Mouse (Mus musculus): ENCODE results near the gene Ctsk. TPM values are rescaled to one million over a fixed set of nuclear protein-coding genes. Genes with fewer than 3 reads are reported as not detected.
"Not testable (repeated sequence)": the region's sequence is repeated elsewhere in the genome, so short reads cannot be mapped to it uniquely, and the experiment has no call there.

Gene Ctsk
- polyA plus RNA-seq, 1 experiment from 2014 or later = 13.2 TPM

- no peak overlapping the region for H3K9ac ChIP-seq (replicated peaks; ENCODE audit: low read length)
- WGBS = 94% methylated on average over 4 of the region's 4 CpGs
- H3K4me3 ChIP-seq (ENCODE audit: low read depth, low read length) = no peak overlapping the region
- H3K4me1 ChIP-seq (ENCODE audit: control insufficient read depth, insufficient read depth, low read length) = no peaks in the 10 kb centered on the region
- H3K4me2 ChIP-seq (ENCODE audit: low read depth, low read length) = no peak overlapping the region
- H3K27ac ChIP-seq (replicated peaks; ENCODE audit: low read depth, low read length) = no peak overlapping the region
- no peaks in the 10 kb centered on the region; the same call in 1 of the 2 replicates for H3K36me3 ChIP-seq (replicated peaks; ENCODE audit: control insufficient read depth, insufficient read depth, low read depth, low read length)
- ATAC-seq (replicated peaks; ENCODE audit: insufficient number of reproducible peaks, low FRiP score, low TSS enrichment, low read depth) = no peak
- no peak for DNase-seq (ENCODE audit: low spot score)
- no peaks in the 10 kb centered on the region for H3K9me3 ChIP-seq (replicated peaks; ENCODE audit: control insufficient read depth, low read length)
- H3K27me3 ChIP-seq (ENCODE audit: control insufficient read depth, insufficient read depth, low read length) = no peaks in the 10 kb centered on the region
Measured at GRCm38 (mm10) chr3:95539837-95540236, 40.8 kb downstream of the Ctsk start.

DNA sequence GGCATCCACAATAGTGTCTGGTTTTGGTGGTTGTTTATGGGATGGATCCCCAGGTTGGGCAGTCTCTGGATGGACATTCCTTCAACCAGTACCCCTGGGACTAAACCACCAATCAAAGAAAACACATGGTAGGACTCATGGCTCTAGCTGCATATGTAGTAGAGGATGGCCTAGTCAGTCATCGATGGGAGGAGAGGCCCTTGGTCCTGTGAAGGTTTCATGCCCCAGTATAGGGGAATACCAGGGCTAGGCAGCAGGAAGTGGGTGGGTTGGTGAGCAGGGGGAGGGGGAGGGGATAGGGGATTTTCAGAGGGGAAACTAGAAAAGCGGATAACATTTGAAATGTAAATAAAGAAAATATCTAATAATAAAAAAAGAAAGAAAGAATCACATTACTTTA is 42.1 kb downstream of the Ctsk start:
- not testable (repeated sequence) for ATAC-seq (replicated peaks; ENCODE audit: insufficient number of reproducible peaks, low FRiP score, low TSS enrichment, low read depth); H3K9me3 ChIP-seq (replicated peaks; ENCODE audit: control insufficient read depth, low read length); H3K4me3 ChIP-seq (ENCODE audit: low read depth, low read length); DNase-seq (ENCODE audit: low spot score); H3K27me3 ChIP-seq (ENCODE audit: control insufficient read depth, insufficient read depth, low read length); H3K36me3 ChIP-seq (replicated peaks; ENCODE audit: control insufficient read depth, insufficient read depth, low read depth, low read length); H3K9ac ChIP-seq (replicated peaks; ENCODE audit: low read length); H3K4me1 ChIP-seq (ENCODE audit: control insufficient read depth, insufficient read depth, low read length); H3K27ac ChIP-seq (replicated peaks; ENCODE audit: low read depth, low read length); H3K4me2 ChIP-seq (ENCODE audit: low read depth, low read length)
- WGBS = 73% methylated on average over 2 of the region's 2 CpGs

DNA sequence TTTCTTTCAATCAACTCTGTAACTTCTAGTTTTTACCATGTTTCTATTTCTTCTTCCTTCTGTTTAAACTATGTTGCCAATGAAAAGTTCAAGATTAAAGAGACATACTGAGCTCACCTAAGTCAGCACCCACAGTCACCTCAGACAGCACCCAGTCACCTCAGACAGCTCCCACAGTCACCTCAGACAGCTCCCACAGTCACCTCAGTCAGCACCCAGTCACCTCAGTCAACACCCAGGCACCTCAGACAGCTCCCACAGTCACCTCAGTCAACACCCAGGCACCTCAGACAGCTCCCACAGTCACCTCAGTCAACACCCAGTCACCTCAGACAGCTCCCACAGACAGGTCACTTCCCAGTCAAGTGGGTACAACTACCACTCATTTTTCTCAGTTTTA is 43.1 kb downstream of the Ctsk start:
- no peak overlapping the region for H3K4me2 ChIP-seq (ENCODE audit: low read depth, low read length)
- H3K27me3 ChIP-seq (ENCODE audit: control insufficient read depth, insufficient read depth, low read length) = no peaks in the 10 kb centered on the region
- ATAC-seq (replicated peaks; ENCODE audit: insufficient number of reproducible peaks, low FRiP score, low TSS enrichment, low read depth) = no peak
- H3K4me3 ChIP-seq (ENCODE audit: low read depth, low read length) = no peak overlapping the region
- no peak overlapping the region for H3K27ac ChIP-seq (replicated peaks; ENCODE audit: low read depth, low read length)
- H3K9ac ChIP-seq (replicated peaks; ENCODE audit: low read length) = no peak overlapping the region
- no peak for DNase-seq (ENCODE audit: low spot score)
- H3K9me3 ChIP-seq (replicated peaks; ENCODE audit: control insufficient read depth, low read length) = no peaks in the 10 kb centered on the region
- H3K36me3 ChIP-seq (replicated peaks; ENCODE audit: control insufficient read depth, insufficient read depth, low read depth, low read length) = no peaks in the 10 kb centered on the region
- H3K4me1 ChIP-seq (ENCODE audit: control insufficient read depth, insufficient read depth, low read length) = no peaks in the 10 kb centered on the region

- DNase-seq (ENCODE audit: low spot score) = no peak
- H3K27me3 ChIP-seq (ENCODE audit: control insufficient read depth, insufficient read depth, low read length) = no peaks in the 10 kb centered on the region
- no peak overlapping the region for H3K4me3 ChIP-seq (ENCODE audit: low read depth, low read length)
- 71% methylated on average over 7 of the region's 7 CpGs for WGBS
- no peaks in the 10 kb centered on the region for H3K36me3 ChIP-seq (replicated peaks; ENCODE audit: control insufficient read depth, insufficient read depth, low read depth, low read length)
- ATAC-seq (replicated peaks; ENCODE audit: insufficient number of reproducible peaks, low FRiP score, low TSS enrichment, low read depth) = no peak
- H3K9ac ChIP-seq (replicated peaks; ENCODE audit: low read length) = no peak overlapping the region
- no peak overlapping the region for H3K4me2 ChIP-seq (ENCODE audit: low read depth, low read length)
- no peak overlapping the region for H3K27ac ChIP-seq (replicated peaks; ENCODE audit: low read depth, low read length)
- H3K9me3 ChIP-seq (replicated peaks; ENCODE audit: control insufficient read depth, low read length) = no peaks in the 10 kb centered on the region
- H3K4me1 ChIP-seq (ENCODE audit: control insufficient read depth, insufficient read depth, low read length) = no peaks in the 10 kb centered on the region
Measured at GRCm38 (mm10) chr3:95542981-95543380, 43.9 kb downstream of the Ctsk start.

DNA sequence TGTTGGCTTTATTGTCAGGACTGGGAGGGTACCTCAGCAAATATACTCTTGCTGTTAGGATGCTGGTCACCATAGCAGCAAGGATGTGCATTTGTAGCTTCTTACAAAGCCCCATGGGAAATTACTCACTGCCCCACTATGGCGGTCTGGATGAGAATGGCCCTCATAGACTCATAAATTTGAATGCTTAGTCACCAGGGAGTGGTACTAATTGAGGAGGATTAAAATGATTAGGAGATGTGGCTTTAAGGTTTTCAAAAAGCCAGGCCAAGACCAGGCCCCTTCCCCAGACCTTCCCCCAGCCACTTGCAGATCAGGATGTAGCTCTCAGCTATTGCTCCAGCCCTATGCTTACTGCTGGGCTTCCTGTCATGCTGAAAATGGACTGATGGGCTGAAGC is 51.1 kb downstream of the Ctsk start:
- Histone ChIP-seq H3K4me1 (ENCODE audit: control insufficient read depth, insufficient read depth, low read length) (no peaks in the 10 kb centered on the region), H3K36me3 (replicated peaks; ENCODE audit: control insufficient read depth, insufficient read depth, low read depth, low read length) (no peaks in the 10 kb centered on the region), H3K27me3 (ENCODE audit: control insufficient read depth, insufficient read depth, low read length) (no peaks in the 10 kb centered on the region), H3K4me2 (ENCODE audit: low read depth, low read length) (no peak overlapping the region), H3K9me3 (replicated peaks; ENCODE audit: control insufficient read depth, low read length) (no peaks in the 10 kb centered on the region), H3K4me3 (ENCODE audit: low read depth, low read length) (no peak overlapping the region), H3K9ac (replicated peaks; ENCODE audit: low read length) (no peak overlapping the region), H3K27ac (replicated peaks; ENCODE audit: low read depth, low read length) (no peak overlapping the region)
- ATAC-seq (replicated peaks; ENCODE audit: insufficient number of reproducible peaks, low FRiP score, low TSS enrichment, low read depth) (no peak), DNase-seq (ENCODE audit: low spot score) (no peak)
- WGBS = 74% methylated on average over 1 of the region's 1 CpGs

DNA sequence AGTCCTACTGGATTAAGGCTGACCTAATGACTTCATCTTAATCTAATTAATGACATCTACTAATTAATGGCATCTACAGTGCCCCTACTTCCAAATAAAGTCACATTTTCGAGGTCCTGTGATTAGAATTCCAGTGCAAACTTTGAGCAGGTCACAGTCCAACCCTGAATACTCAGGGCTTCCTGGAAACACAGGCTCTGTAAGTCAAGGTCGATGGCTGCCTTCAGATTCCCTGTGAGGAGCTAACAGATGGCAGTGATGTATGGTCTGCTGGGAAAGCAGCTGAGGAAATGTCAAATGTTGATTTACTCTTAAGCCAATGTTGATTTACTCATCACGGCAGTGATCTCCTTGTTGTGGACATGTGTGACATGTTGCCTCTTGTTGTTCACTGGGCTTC is 54.9 kb downstream of the Ctsk start:
- DNase-seq (ENCODE audit: low spot score) (no peak), ATAC-seq (replicated peaks; ENCODE audit: insufficient number of reproducible peaks, low FRiP score, low TSS enrichment, low read depth) (no peak)
- Histone ChIP-seq H3K4me3 (ENCODE audit: low read depth, low read length) (no peak overlapping the region), H3K27ac (replicated peaks; ENCODE audit: low read depth, low read length) (no peak overlapping the region), H3K4me1 (ENCODE audit: control insufficient read depth, insufficient read depth, low read length) (no peaks in the 10 kb centered on the region), H3K9me3 (replicated peaks; ENCODE audit: control insufficient read depth, low read length) (no peaks in the 10 kb centered on the region), H3K4me2 (ENCODE audit: low read depth, low read length) (no peak overlapping the region), H3K27me3 (ENCODE audit: control insufficient read depth, insufficient read depth, low read length) (no peaks in the 10 kb centered on the region), H3K36me3 (replicated peaks; ENCODE audit: control insufficient read depth, insufficient read depth, low read depth, low read length) (no peaks in the 10 kb centered on the region), H3K9ac (replicated peaks; ENCODE audit: low read length) (no peak overlapping the region)
- 70% methylated on average over 3 of the region's 3 CpGs for WGBS

Other genes with a start within 250 kb of the Ctsk start
- gene Bnipl, start 248.1 kb upstream of the Ctsk start, polyA plus RNA-seq (2014; fragmentation: Nextera tagmentation; extraction: Ambion mirVana) = 2.9 and 4.0 TPM in 2 replicates
- 45.7 and 46.8 TPM in 2 replicates for gene Mindy1, start 217.9 kb upstream of the Ctsk start, polyA plus RNA-seq (2014; fragmentation: Nextera tagmentation; extraction: Ambion mirVana)
- gene Prune1, start 217.2 kb upstream of the Ctsk start, polyA plus RNA-seq (2014; fragmentation: Nextera tagmentation; extraction: Ambion mirVana) = 25.9 and 28.2 TPM in 2 replicates
- 1.5 and 1.9 TPM in 2 replicates for gene Anxa9, start 192.1 kb upstream of the Ctsk start, polyA plus RNA-seq (2014; fragmentation: Nextera tagmentation; extraction: Ambion mirVana)
- 117 and 118 TPM in 2 replicates for gene Cers2, start 184.5 kb upstream of the Ctsk start, polyA plus RNA-seq (2014; fragmentation: Nextera tagmentation; extraction: Ambion mirVana)
- 66.2 and 67.3 TPM in 2 replicates for gene Setdb1, start 142.1 kb upstream of the Ctsk start, polyA plus RNA-seq (2014; fragmentation: Nextera tagmentation; extraction: Ambion mirVana)
- gene 4930558C23Rik, start 96.4 kb upstream of the Ctsk start, polyA plus RNA-seq (2014; fragmentation: Nextera tagmentation; extraction: Ambion mirVana) = not detected in 2 replicates
- 28.7 and 29.3 TPM in 2 replicates for gene Arnt, start 64.9 kb upstream of the Ctsk start, polyA plus RNA-seq (2014; fragmentation: Nextera tagmentation; extraction: Ambion mirVana)
- 10.8 and 11.0 TPM in 2 replicates for gene Ctss, start 27.5 kb downstream of the Ctsk start, polyA plus RNA-seq (2014; fragmentation: Nextera tagmentation; extraction: Ambion mirVana)
- not detected in 2 replicates for gene Hormad1, start 60.4 kb downstream of the Ctsk start, polyA plus RNA-seq (2014; fragmentation: Nextera tagmentation; extraction: Ambion mirVana)
- gene Golph3l, start 89.7 kb downstream of the Ctsk start, polyA plus RNA-seq (2014; fragmentation: Nextera tagmentation; extraction: Ambion mirVana) = 41.5 and 43.0 TPM in 2 replicates
- gene Ensa, start 125.7 kb downstream of the Ctsk start, polyA plus RNA-seq (2014; fragmentation: Nextera tagmentation; extraction: Ambion mirVana) = 69.7 and 79.4 TPM in 2 replicates
- 77.1 and 83.3 TPM in 2 replicates for gene Mcl1, start 159.5 kb downstream of the Ctsk start, polyA plus RNA-seq (2014; fragmentation: Nextera tagmentation; extraction: Ambion mirVana)
- 0.55 and 0.71 TPM in 2 replicates for gene Adamtsl4, start 188.7 kb downstream of the Ctsk start, polyA plus RNA-seq (2014; fragmentation: Nextera tagmentation; extraction: Ambion mirVana)
- 5.1 and 6.1 TPM in 2 replicates for gene Ecm1, start 240.3 kb downstream of the Ctsk start, polyA plus RNA-seq (2014; fragmentation: Nextera tagmentation; extraction: Ambion mirVana)

Data from embryonic facial prominence, embryonic 11.5 days (tissue).